Mouse (Mus musculus): ENCODE data around the gene Rbfox3.
A peak's percentile ranks its signal among the peaks of the same experiment; 100 is the strongest.

Rbfox3 gene

DNA sequence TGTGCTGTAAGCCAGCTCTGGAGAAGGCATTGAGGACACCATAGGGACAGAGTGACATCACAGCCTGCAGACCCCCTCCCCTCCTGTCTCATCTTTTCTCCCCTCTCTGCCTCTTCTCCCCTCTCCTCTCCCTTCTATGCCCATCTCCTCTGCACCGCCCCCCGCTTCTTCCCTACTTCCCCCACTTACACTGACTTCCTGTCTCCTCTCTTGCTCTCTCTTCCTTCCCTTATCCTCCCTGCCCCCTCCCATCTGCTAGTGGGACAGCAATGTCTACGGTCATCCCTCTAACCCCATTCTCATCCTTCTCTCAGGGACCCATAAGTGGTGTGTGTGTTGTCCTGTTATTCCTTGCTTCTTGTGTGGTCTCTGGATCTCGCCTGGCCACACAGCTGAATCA is 451.9 kb downstream of the Rbfox3 start:
- DNase-seq (ENCODE audit: extremely low read depth, insufficient read length, low spot score) = no peak

GRCm38 (mm10) chr11:118459051-118459450 is 452.3 kb downstream of the Rbfox3 start:
- no peak for DNase-seq (ENCODE audit: extremely low read depth, insufficient read length, low spot score)

GRCm38 (mm10) chr11:118456937-118457336 is 454.5 kb downstream of the Rbfox3 start:
- no peak for DNase-seq (ENCODE audit: extremely low read depth, insufficient read length, low spot score)

GRCm38 (mm10) chr11:118455788-118456187 is 455.6 kb downstream of the Rbfox3 start:
- no peak for DNase-seq (ENCODE audit: extremely low read depth, insufficient read length, low spot score)

DNA sequence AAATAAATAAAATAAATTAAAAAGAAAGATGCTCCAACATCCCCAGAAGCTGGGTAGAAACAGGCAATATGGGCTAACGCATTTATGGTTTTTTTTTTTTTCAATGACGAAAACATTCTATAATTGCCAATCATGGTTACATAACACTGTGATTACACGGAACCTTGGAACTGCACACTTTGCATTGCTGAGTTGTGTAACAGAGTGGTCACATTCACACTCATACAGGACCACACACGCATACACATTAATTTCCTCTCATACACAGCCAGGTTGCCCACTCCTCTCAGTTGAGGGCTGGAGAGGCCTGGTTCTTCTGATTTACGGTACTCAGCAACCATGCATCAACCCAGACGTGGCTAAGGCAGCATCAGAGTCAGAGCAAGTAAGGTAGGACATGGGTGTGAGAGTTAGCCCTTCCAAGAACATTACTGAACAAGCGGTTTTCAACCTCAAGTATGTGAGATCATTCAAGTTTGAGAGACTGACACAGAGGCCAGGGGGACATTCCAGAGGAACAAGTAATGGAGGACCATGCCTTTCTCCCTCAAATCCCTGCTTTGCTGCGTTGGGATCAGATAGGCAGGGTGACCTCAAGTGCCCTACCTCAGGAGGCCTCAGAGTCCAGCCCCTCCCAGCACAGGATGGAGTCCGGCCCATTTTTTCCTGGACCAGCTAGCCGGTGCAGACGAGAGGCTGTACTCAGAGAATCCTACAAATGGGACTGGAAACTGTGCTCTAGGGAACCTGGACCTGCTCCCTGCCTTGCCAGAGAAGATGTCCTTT is 457.3 kb downstream of the Rbfox3 start:
- no peak for DNase-seq (ENCODE audit: extremely low read depth, insufficient read length, low spot score)

GRCm38 (mm10) chr11:118452955-118453354 is 458.4 kb downstream of the Rbfox3 start:
- no peak for DNase-seq (ENCODE audit: extremely low read depth, insufficient read length, low spot score)

GRCm38 (mm10) chr11:118451211-118451610 is 460.2 kb downstream of the Rbfox3 start:
- no peak for DNase-seq (ENCODE audit: extremely low read depth, insufficient read length, low spot score)

GRCm38 (mm10) chr11:118448385-118448784 is 463.0 kb downstream of the Rbfox3 start:
- no peak for DNase-seq (ENCODE audit: extremely low read depth, insufficient read length, low spot score)

DNA sequence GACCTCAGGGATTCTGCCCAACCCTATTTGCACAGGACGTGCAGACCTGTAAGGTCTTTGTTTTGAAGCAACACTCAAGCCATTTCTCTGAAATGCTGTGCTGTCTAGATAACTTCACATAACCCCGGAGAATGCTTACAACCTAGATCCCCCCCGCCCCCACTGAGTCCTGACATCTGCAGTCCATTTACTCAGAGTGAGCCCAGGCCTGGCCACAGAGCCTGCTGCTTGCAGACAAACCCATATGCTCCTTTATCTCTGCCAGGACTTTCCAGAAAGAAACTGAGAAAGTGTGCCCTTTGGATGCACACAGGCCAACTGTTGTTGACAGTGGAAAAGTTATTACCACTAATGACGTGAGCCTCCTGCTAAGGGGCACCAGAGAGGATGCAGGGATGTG is 464.1 kb downstream of the Rbfox3 start:
- no peak for DNase-seq (ENCODE audit: extremely low read depth, insufficient read length, low spot score)

DNA sequence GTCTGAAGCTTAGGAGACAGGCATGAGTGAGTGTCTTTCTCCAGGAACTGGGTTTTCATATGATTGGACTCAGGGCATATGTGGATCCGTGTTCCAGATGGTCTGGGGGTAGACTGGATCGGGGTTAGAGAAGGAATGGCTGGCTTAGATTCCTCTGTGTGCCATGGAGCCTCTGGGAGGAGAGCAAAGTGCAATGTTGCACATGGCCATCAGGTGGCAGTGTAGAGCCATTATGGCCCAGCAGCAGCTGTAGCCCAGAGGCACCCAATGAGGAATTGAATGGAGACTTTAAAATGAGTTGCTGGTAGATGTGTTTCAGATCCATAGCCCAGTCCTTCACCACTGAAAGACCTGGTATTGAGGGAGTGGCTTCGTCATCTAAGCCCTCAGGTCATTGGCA is 465.6 kb downstream of the Rbfox3 start:
- DNase-seq (ENCODE audit: extremely low read depth, insufficient read length, low spot score) = no peak

DNA sequence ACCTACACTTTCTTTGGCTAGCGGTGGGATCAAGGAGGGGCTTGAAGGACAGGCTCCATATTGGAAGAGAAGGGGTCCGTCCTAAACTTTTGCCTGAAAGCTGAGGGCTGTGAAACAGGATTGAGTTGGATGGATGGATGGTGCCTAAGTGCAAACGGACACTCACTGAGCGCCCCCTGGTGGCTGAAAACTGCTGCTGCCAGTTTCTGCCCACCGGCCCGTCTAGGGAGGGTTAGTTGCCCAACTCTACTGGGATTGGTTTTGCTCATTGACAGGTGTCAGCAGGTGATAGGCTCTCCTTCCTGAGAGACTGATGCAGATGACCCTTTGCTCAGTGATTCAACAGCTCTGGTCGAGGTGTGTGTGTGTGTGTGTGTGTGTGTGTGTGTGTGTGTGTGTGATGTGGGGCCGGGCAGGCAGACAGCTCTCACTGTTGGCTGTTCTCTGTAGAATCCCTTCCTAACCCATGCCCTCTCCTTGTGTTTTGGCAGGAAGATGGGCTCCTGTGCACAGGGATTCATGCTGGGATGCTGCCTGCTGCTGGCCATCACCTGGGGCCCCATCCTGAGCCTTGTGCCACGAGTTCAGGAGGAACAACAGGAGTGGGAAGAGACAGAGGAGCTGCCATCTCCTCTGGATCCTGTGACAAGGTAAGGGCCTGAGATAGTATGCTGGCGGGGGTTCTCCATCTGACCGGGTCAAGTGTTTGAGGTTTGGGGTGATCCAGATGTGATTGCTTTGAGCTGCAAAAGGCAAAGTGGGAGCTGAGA is 468.0 kb downstream of the Rbfox3 start:
- DNase-seq (ENCODE audit: extremely low read depth, insufficient read length, low spot score) = peak; percentile 38

- DNase-seq (ENCODE audit: extremely low read depth, insufficient read length, low spot score) = no peak
Observed at GRCm38 (mm10) chr11:118442691-118443090, 468.7 kb downstream of the Rbfox3 start.
